Mouse (Mus musculus) CH12.LX (cell line): ENCODE data around the gene Tomm20. TPM values are rescaled to one million over a fixed set of nuclear protein-coding genes. Genes with fewer than 3 reads are reported as not detected.

Experiments used
- DNase-seq: peaks from one replicate; pipeline ENCODE4 v3.0.0-alpha.2; 2013; ENCODE audit errors: extremely low read depth
- H3K27ac ChIP-seq: 2 replicates; pipeline ENCODE4 v1.5.1; 2012; ENCODE audit warnings: low read depth, mild to moderate bottlenecking, control low read depth, moderate library complexity; ENCODE audit not compliant: insufficient read depth
- H3K27me3 ChIP-seq: replicated peaks from 2 replicates; pipeline ENCODE3; 2012; ENCODE audit warnings: inconsistent platforms
- H3K36me3 ChIP-seq, 2 experiments: replicated peaks in 1 of 2; 2 replicates each; pipeline versions ENCODE3 to v1.6.1; 2012; ENCODE audit warnings: inconsistent platforms in 1 of 2, low read length in 1 of 2, mild to moderate bottlenecking in 1 of 2, mixed read lengths in 1 of 2, moderate library complexity in 1 of 2; ENCODE audit not compliant: control insufficient read depth in 1 of 2, insufficient read depth in 1 of 2
- H3K4me1 ChIP-seq, 2 experiments: 2 replicates each; pipeline ENCODE4 v1.6.1; 2012; ENCODE audit warnings: inconsistent platforms in 1 of 2, moderate library complexity in 1 of 2; ENCODE audit not compliant: insufficient read depth in 2 of 2, control insufficient read depth in 1 of 2
- H3K4me2 ChIP-seq: 2 replicates; pipeline ENCODE4 v1.6.1; 2012; ENCODE audit warnings: low read depth, mild to moderate bottlenecking, control low read depth; ENCODE audit not compliant: poor library complexity, insufficient read depth, severe bottlenecking
- H3K4me3 ChIP-seq, 3 experiments: fragments of 150-350 bp in 1 of 3; sonication (generic) in 1 of 3; replicated peaks in 1 of 3; 2 replicates each; pipeline versions ENCODE3 to v1.5.1; 2011 to 2012; ENCODE audit warnings: low read depth in 2 of 3, low read length in 2 of 3, mild to moderate bottlenecking in 2 of 3, moderate library complexity in 2 of 3, control low read depth in 1 of 3, improper control_type of control experiment in 1 of 3, inconsistent platforms in 1 of 3, mixed read lengths in 1 of 3; ENCODE audit not compliant: poor library complexity in 1 of 3
- H3K79me2 ChIP-seq: replicated peaks from 2 replicates; pipeline ENCODE4 v1.6.1; 2012; ENCODE audit warnings: mild to moderate bottlenecking, moderate library complexity; ENCODE audit not compliant: control insufficient read depth, poor library complexity, insufficient read depth, severe bottlenecking; ENCODE audit errors: extremely low read depth
- H3K9ac ChIP-seq: 2 replicates; pipeline ENCODE4 v1.6.1; 2012; ENCODE audit warnings: low read depth, mild to moderate bottlenecking, control low read depth, moderate library complexity; ENCODE audit not compliant: insufficient read depth
- H3K9me3 ChIP-seq: replicated peaks from 2 replicates; pipeline ENCODE3; 2012; ENCODE audit warnings: low read length, inconsistent platforms, mixed read lengths
- BHLHE40 ChIP-seq: IDR thresholded peaks from 2 replicates; pipeline ENCODE4 v1.6.1; 2011; ENCODE audit warnings: mild to moderate bottlenecking, low read depth, low read length, improper control_type of control experiment
- CHD2 ChIP-seq: IDR thresholded peaks from 2 replicates; pipeline ENCODE4 v1.6.1; 2011; ENCODE audit warnings: low read length, improper control_type of control experiment
- CTCF ChIP-seq, 2 experiments: IDR thresholded peaks in 1 of 2; conservative IDR thresholded peaks in 1 of 2; 2 replicates each; pipeline ENCODE4 v1.5.1; 2011 to 2012; ENCODE audit warnings: low read depth in 2 of 2, low read length in 2 of 2, improper control_type of control experiment in 1 of 2, inconsistent platforms in 1 of 2, mild to moderate bottlenecking in 1 of 2, moderate library complexity in 1 of 2
- E2F4 ChIP-seq: IDR thresholded peaks from 2 replicates; pipeline ENCODE4 v1.6.1; 2011; ENCODE audit warnings: low read depth, low read length, improper control_type of control experiment; ENCODE audit not compliant: insufficient replicate concordance
- ELF1 ChIP-seq: IDR thresholded peaks from 2 replicates; pipeline ENCODE4 v1.6.1; 2014; ENCODE audit warnings: low read depth, mild to moderate bottlenecking, inconsistent platforms, low read length, improper control_type of control experiment
- ETS1 ChIP-seq: conservative IDR thresholded peaks from 2 replicates; pipeline ENCODE4 v1.6.1; 2012; ENCODE audit warnings: low read depth, mild to moderate bottlenecking, inconsistent platforms, low read length, improper control_type of control experiment, moderate library complexity
- GABPA ChIP-seq: IDR thresholded peaks from 2 replicates; pipeline ENCODE4 v1.6.1; 2012; ENCODE audit warnings: low read depth, low read length, improper control_type of control experiment, inconsistent platforms; ENCODE audit not compliant: insufficient replicate concordance
- JUND ChIP-seq: conservative IDR thresholded peaks from 2 replicates; pipeline ENCODE4 v1.6.1; 2011; ENCODE audit warnings: low read depth, low read length, improper control_type of control experiment
- KAT2A ChIP-seq: IDR thresholded peaks from 2 replicates; pipeline ENCODE4 v1.6.1; 2012; ENCODE audit warnings: low read length, improper control_type of control experiment, inconsistent platforms; ENCODE audit not compliant: insufficient replicate concordance
- MXI1 ChIP-seq: IDR thresholded peaks from 2 replicates; pipeline ENCODE4 v1.6.1; 2011; ENCODE audit warnings: mild to moderate bottlenecking, low read depth, low read length, improper control_type of control experiment
- NRF1 ChIP-seq: IDR thresholded peaks from 2 replicates; pipeline ENCODE4 v1.6.1; 2014; ENCODE audit warnings: low read depth, mild to moderate bottlenecking, inconsistent platforms, low read length, improper control_type of control experiment, moderate library complexity
- PAX5 ChIP-seq: IDR thresholded peaks from 2 replicates; pipeline ENCODE4 v1.6.1; 2012; ENCODE audit warnings: low read length, inconsistent platforms, mixed read lengths
- POLR2A ChIP-seq: IDR thresholded peaks from 2 replicates; pipeline ENCODE4 v1.6.1; 2011; ENCODE audit warnings: low read depth, mild to moderate bottlenecking, improper control_type of control experiment, low read length
- POLR2AphosphoS2 ChIP-seq: IDR thresholded peaks from 2 replicates; pipeline ENCODE4 v1.6.1; 2011; ENCODE audit warnings: low read depth, low read length, improper control_type of control experiment
- RCOR1 ChIP-seq: conservative IDR thresholded peaks from 2 replicates; pipeline ENCODE4 v1.6.1; 2012; ENCODE audit warnings: low read depth, mild to moderate bottlenecking, inconsistent platforms, low read length, improper control_type of control experiment
- SIN3A ChIP-seq: IDR thresholded peaks from 2 replicates; pipeline ENCODE4 v1.6.1; 2012; ENCODE audit warnings: low read length, improper control_type of control experiment, inconsistent platforms
- TBP ChIP-seq: conservative IDR thresholded peaks from 2 replicates; pipeline ENCODE4 v1.6.1; 2011; ENCODE audit warnings: low read depth, low read length, improper control_type of control experiment
- TCF12 ChIP-seq: IDR thresholded peaks from 2 replicates; pipeline ENCODE4 v1.6.1; 2014; ENCODE audit warnings: low read depth, mild to moderate bottlenecking, inconsistent platforms, low read length, improper control_type of control experiment
- USF1 ChIP-seq: IDR thresholded peaks from 2 replicates; pipeline ENCODE4 v1.6.1; 2014; ENCODE audit warnings: low read depth, mild to moderate bottlenecking, inconsistent platforms, low read length, improper control_type of control experiment
- USF2 ChIP-seq: conservative IDR thresholded peaks from 2 replicates; pipeline ENCODE4 v1.6.1; 2011; ENCODE audit warnings: low read depth, low read length, improper control_type of control experiment
- ZMIZ1 ChIP-seq: IDR thresholded peaks from 2 replicates; pipeline ENCODE4 v1.6.1; 2012; ENCODE audit warnings: low read depth, mild to moderate bottlenecking, inconsistent platforms, low read length, improper control_type of control experiment
- dilution Hi-C: fragments of 300-500 bp; cut with MboI; formaldehyde crosslinking; loops from 2 replicates; pipeline ENCODE4 v1.14.3; 2020; ENCODE audit warnings: low sequenced_read_pairs; ENCODE audit not compliant: extremely low pct_unique_long_range_greater_than_20kb, extremely low pct_ligation_motif_present
- in situ Hi-C: fragments of 300-500 bp; cut with MboI; formaldehyde crosslinking; loops from 3 replicates; pipeline ENCODE4 v1.14.3; 2019; ENCODE audit warnings: low sequenced_read_pairs, low pct_ligation_motif_present, low pct_unique_long_range_greater_than_20kb, mixed read lengths
- polyA plus RNA-seq: library from polyadenylated mRNA; unstranded; fragments of >175 nt; gene quantifications from 2 replicates; pipeline ENCODE4 v1.2.1, GENCODE M21; 2012; ENCODE audit warnings: low read depth; ENCODE audit not compliant: insufficient read length
- total RNA-seq, 2 experiments: library from RNA; depleted of rRNA; stranded (reverse); fragments of 300-350 nt in 1 of 2; fragments of >200 nt in 1 of 2; gene quantifications; 2 replicates each; pipeline ENCODE4 v1.2.3; 2012 to 2014

The Tomm20 gene
- total and polyA plus RNA-seq, 3 experiments, result 130 to 513 (median 394) TPM

DNA sequence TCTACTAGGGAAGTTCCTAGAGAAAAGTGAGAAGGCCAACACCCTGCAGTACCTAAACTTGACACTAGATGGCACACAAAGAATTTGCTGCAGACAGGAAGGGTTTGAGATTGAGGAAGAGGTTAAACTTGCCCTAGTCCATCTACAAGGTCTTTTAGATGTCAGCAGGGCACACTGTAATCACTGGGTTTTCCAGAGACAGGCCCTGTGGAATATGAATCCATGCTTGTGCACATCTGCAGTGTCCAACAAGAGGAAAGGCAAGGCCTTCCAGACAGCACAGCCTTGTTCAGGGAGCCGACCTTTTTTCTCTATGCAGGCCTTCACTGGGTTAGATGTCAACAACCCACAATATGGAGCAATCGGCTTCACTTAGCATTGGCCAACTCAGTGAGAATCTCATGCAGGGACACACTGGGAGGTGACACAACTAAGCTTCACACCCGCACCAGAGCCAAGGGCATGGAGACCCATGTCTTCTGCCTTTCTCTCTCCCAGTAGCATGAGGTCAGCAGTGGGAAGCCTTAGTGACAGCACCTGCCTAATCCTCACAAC lies 16.0 kb downstream of the Tomm20 start (continued):
- TF ChIP-seq USF1, result no peak
- TF ChIP-seq GABPA, result no peak
- TF ChIP-seq CHD2, result no peak
- no peak for TF ChIP-seq NRF1
- TF ChIP-seq JUND, result no peak
- TF ChIP-seq POLR2A, result no peak; the same call in 1 of the 2 replicates
- TF ChIP-seq BHLHE40, result no peak

DNA sequence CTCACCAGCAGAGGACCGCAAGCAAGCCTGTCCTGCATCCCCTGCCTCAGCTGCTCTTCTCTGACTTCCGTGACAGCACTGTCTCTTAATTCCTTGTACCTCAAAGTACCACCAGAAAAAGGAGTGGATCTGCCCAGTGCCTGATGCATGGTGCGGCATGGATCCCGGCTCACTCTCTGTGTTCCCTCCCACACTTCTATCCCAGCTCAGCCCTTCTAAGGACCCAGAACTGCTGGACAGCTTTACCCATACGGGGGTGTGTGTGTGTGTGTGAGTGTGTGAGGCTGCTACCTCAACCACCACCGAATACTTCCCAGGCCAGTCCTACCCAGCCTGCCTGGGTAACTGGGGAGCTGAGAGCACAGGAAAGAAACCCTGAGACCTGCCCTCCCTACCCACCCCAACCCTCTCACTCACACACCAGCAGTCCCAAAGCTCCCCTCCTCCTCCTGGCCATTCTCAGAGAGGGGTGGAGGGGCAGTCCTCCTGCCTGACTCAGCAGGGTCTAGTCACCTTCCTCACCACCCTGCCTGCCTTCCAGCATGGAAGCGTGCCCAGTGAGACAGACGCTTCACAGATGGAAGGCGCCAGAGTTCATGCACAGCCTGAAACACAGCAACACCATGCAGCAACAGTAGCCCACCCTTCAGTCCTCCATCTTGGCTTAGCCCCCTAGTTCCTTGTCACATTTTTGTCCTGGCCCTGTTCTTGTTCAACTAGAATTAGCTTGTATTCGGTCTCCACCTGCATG lies 16.7 kb downstream of the Tomm20 start:
- TF ChIP-seq USF2 (no peak), E2F4 (no peak), MXI1 (no peak), KAT2A (no peak), TBP (no peak), ELF1 (no peak), RCOR1 (no peak), TCF12 (no peak), CTCF (conservative IDR thresholded peaks at IDR 0.05 in 1 of 2, IDR thresholded peaks at IDR 0.05 in 1 of 2; ENCODE audit: low read depth in 2 of 2, low read length in 2 of 2) (no peak), PAX5 (no peak), ETS1 (no peak), POLR2AphosphoS2 (no peak), ZMIZ1 (no peak), SIN3A (no peak)
- H3K36me3 ChIP-seq, result peaks cover 71 to 94% of the 10 kb centered on the region in 2 experiments
- H3K4me3 ChIP-seq, result no peak overlapping the region
- H3K9ac ChIP-seq, result no peak overlapping the region
- in situ Hi-C loops, result loop anchor here (5.0 to 10.0 kb wide), 2 partner anchors 334 to 432 kb away; partner anchors contain the start of gene Irf2bp2
- dilution Hi-C loops, result no loop called here
- H3K27me3 ChIP-seq, result no peaks in the 10 kb centered on the region
- H3K4me1 ChIP-seq, result peaks cover 7 to 29% of the 10 kb centered on the region in 2 experiments; a peak in 3 of 4 replicates
- no peaks in the 10 kb centered on the region for H3K9me3 ChIP-seq
- DNase-seq, result no peak
- no peak overlapping the region for H3K27ac ChIP-seq
- H3K79me2 ChIP-seq, result peaks cover 4% of the 10 kb centered on the region; the same call in 1 of the 2 replicates
- no peak overlapping the region for H3K4me2 ChIP-seq
